Mouse (Mus musculus): ENCODE results near the gene Foxf2.

GRCm38 (mm10) chr13:31627864-31628690, 2.5 kb downstream of the Foxf2 start:
- TF ChIP-seq CTCF (IDR thresholded peaks at IDR 0.05; ENCODE audit: low read depth, low read length), result no peak
- TF ChIP-seq TAL1 (conservative IDR thresholded peaks at IDR 0.05; ENCODE audit: low read depth, low read length), result no peak
- no peak for TF ChIP-seq GATA2 (IDR thresholded peaks at IDR 0.05; ENCODE audit: borderline replicate concordance, low read depth, low read length)
- TF ChIP-seq GATA1 (IDR thresholded peaks at IDR 0.05; ENCODE audit: borderline replicate concordance, low read length), result no peak
- TF ChIP-seq POLR2AphosphoS5 (IDR thresholded peaks at IDR 0.05; ENCODE audit: insufficient replicate concordance, low read depth, low read length), result no peak

Measured in G1E (cell line).